Mouse (Mus musculus): ENCODE measurements around the gene Abcb1a.
"Not testable (repeated sequence)": the region's sequence is repeated elsewhere in the genome, so short reads cannot be mapped to it uniquely, and the experiment has no call there.

The Abcb1a gene

DNA sequence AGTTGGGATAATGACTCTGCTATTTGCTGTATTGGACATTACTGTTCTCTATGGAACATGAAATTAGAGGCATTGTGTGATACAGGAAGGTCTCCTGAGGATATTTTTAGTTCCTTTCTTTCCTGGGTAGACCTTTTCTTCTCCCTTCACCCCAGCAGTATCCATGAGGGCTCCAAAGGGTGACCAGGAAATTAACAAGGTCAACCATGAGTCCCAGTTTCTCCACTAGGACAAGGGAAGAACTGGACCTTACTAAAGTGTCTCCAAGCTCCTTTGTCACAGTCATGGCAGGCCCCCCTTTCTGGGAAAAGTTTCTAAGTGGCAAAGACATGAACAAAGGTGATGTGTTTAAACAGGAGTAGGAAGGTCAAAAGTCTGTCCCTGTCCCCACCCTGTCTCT, 72.8 kb downstream of the Abcb1a start:
- no peak for DNase-seq

GRCm38 (mm10) chr5:8733307-8733706, 73.4 kb downstream of the Abcb1a start:
- DNase-seq: not testable (repeated sequence)

DNA sequence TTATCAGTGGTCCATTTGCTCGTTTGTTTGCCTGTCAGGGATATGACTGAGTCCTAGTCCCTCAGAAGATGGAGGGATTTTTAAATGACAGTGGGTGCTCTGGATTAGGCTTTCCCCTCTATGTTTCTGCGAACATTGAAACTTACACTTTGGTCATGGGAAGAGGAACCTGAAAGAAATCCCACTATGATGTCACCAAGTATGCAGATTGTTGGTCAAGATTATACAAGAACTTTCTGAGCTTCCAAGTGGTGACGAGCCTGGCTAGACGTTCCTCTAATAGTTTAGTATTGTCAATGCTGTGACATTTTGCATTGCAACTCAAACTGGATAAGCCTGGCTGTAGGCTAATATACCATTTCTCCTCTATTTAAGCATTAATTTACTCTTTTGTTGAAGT, 76.5 kb downstream of the Abcb1a start:
- DNase-seq: no peak

GRCm38 (mm10) chr5:8737062-8737461, 77.2 kb downstream of the Abcb1a start:
- no peak for DNase-seq

GRCm38 (mm10) chr5:8747244-8747643, 87.4 kb downstream of the Abcb1a start:
- not testable (repeated sequence) for DNase-seq

DNA sequence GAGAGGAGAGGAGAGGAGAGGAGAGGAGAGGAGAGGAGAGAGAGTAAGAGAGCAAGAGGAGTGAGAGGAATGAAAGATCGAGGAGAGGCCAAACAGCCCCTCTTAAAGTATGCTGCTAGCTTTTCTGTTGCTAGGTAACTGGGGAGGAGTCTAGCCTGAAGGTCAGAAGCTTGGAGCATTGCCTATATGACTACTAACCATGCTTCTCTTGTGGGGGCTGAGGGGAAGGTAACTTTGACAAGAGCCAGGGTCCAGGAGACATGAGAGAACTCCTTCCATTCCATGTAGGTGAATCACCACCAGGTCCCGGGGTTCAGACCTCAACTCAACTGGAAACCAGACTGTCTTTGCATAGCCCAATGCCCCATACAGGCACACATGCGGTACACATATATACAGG, 113.0 kb downstream of the Abcb1a start:
- no peak for DNase-seq

GRCm38 (mm10) chr5:8778311-8778710, 118.4 kb downstream of the Abcb1a start:
- DNase-seq: no peak

- DNase-seq: no peak
Observed at GRCm38 (mm10) chr5:8778751-8779150, 118.9 kb downstream of the Abcb1a start.

- DNase-seq: no peak
Observed at GRCm38 (mm10) chr5:8792281-8792680, 132.4 kb downstream of the Abcb1a start.
